Mouse (Mus musculus) limb, embryonic 14.5 days (tissue): ENCODE measurements around the gene Ddx20. TPM values are rescaled to one million over a fixed set of nuclear protein-coding genes. Genes with fewer than 3 reads are reported as not detected.
A peak's percentile ranks its signal among the peaks of the same experiment; 100 is the strongest.

Experiments used
- ATAC-seq: fragments of 200-750 bp; cut with Nextera tagmentation; 2 replicates; pipeline ENCODE4 v1.8.0; 2017; ENCODE audit warnings: low read depth, moderate number of reproducible peaks, moderate TSS enrichment; ENCODE audit not compliant: low FRiP score
- DNase-seq: peaks from one replicate; pipeline ENCODE4 v3.0.0-alpha.2; 2015; ENCODE audit warnings: low spot score
- H3K27ac ChIP-seq: fragments of 300-500 bp; sonication (generic); replicated peaks from 2 replicates; pipeline ENCODE4 v1.5.1; 2014; ENCODE audit warnings: low read depth, mild to moderate bottlenecking, low read length, moderate library complexity, mixed read lengths
- H3K27me3 ChIP-seq: fragments of 300-500 bp; sonication (generic); 2 replicates; pipeline ENCODE4 v1.6.1; 2014; ENCODE audit warnings: low read length, mixed read lengths; ENCODE audit not compliant: control insufficient read depth, insufficient read depth
- H3K36me3 ChIP-seq: fragments of 300-500 bp; sonication (generic); 2 replicates; pipeline ENCODE4 v1.6.1; 2014; ENCODE audit warnings: mild to moderate bottlenecking, low read length, moderate library complexity, mixed read lengths; ENCODE audit not compliant: control insufficient read depth, insufficient read depth
- H3K4me1 ChIP-seq: fragments of 300-500 bp; sonication (generic); 2 replicates; pipeline ENCODE4 v1.6.1; 2014; ENCODE audit warnings: antibody characterized with exemption, low read length, mixed read lengths; ENCODE audit not compliant: control insufficient read depth, insufficient read depth
- H3K4me2 ChIP-seq: fragments of 300-500 bp; sonication (generic); replicated peaks from 2 replicates; pipeline ENCODE4 v1.6.1; 2014; ENCODE audit warnings: low read depth, mild to moderate bottlenecking, low read length, moderate library complexity; ENCODE audit not compliant: severe bottlenecking
- H3K4me3 ChIP-seq: fragments of 300-500 bp; sonication (generic); replicated peaks from 2 replicates; pipeline ENCODE4 v1.5.1; 2014; ENCODE audit warnings: low read length
- H3K9ac ChIP-seq: fragments of 300-500 bp; sonication (generic); 2 replicates; pipeline ENCODE4 v1.6.1; 2014; ENCODE audit warnings: mild to moderate bottlenecking, low read depth, low read length, moderate library complexity; ENCODE audit not compliant: severe bottlenecking
- H3K9me3 ChIP-seq: fragments of 300-500 bp; sonication (generic); 2 replicates; pipeline ENCODE4 v1.6.1; 2016; ENCODE audit warnings: low read length; ENCODE audit not compliant: control insufficient read depth
- POLR2A ChIP-seq: fragments of 200-500 bp; IDR thresholded peaks from 2 replicates; pipeline ENCODE4 v1.8.0; 2012; ENCODE audit warnings: inconsistent platforms, mild to moderate bottlenecking, moderate library complexity, borderline replicate concordance; ENCODE audit not compliant: insufficient read depth, insufficient read length; ENCODE audit errors: extremely low read depth
- whole genome bisulfite sequencing: fragments of 180-500 bp; shearing (Covaris S2); extraction: QIAGEN DNeasy Blood & Tissue Kit; methylation state at CpG from one replicate; pipeline ENCODE4 v1.1.7; 2014; 5-methylcytosine and 5-hydroxymethylcytosine counted together
- polyA plus RNA-seq, 2 experiments: library from polyadenylated mRNA; depleted of rRNA in 1 of 2; stranded (reverse) in 1 of 2; unstranded in 1 of 2; fragments of >200 nt; fragmentation: Nextera tagmentation in 1 of 2; extraction: Ambion mirVana in 1 of 2; gene quantifications; 2 replicates each; pipeline versions ENCODE4 v1.2.1 to v1.2.3; 2012 to 2014

Gene Ddx20
- polyA plus RNA-seq, 2 experiments = 19.8 to 28.8 TPM

- TF ChIP-seq POLR2A = no peak
- ATAC-seq = no peak
- Histone ChIP-seq H3K9me3 (no peaks in the 10 kb centered on the region), H3K4me1 (no peaks in the 10 kb centered on the region), H3K27ac (no peak overlapping the region), H3K36me3 (no peaks in the 10 kb centered on the region), H3K27me3 (peaks cover 15% of the 10 kb centered on the region; the same call in 1 of the 2 replicates), H3K9ac (no peak overlapping the region), H3K4me2 (no peak overlapping the region), H3K4me3 (no peak overlapping the region)
- WGBS = 43% methylated on average over 4 of the region's 4 CpGs
- DNase-seq = no peak
Measured at GRCm38 (mm10) chr3:105706366-105707020, 19.1 kb upstream of the Ddx20 start.

- Histone ChIP-seq H3K36me3 (no peaks in the 10 kb centered on the region), H3K4me3 (peak overlapping the region; percentile 52), H3K9ac (peak overlapping the region; percentile 58), H3K4me1 (no peaks in the 10 kb centered on the region), H3K27ac (0 out of 2 replicates have a peak overlapping the region, but pooled peaks have one; percentile 5), H3K9me3 (no peaks in the 10 kb centered on the region), H3K27me3 (peaks cover 15% of the 10 kb centered on the region; the same call in 1 of the 2 replicates), H3K4me2 (peak overlapping the region; percentile 99)
- DNase-seq = no peak
- 20% methylated on average over 3 of the region's 3 CpGs for WGBS
- no peak for ATAC-seq
- TF ChIP-seq POLR2A = no peak
Measured at GRCm38 (mm10) chr3:105705561-105705960, 18.2 kb upstream of the Ddx20 start.

GRCm38 (mm10) chr3:105705061-105705549 lies 17.7 kb upstream of the Ddx20 start:
- no peak for TF ChIP-seq POLR2A
- 0 out of 2 replicates have a peak overlapping the region, but pooled peaks have one; percentile 5 for H3K27ac ChIP-seq
- H3K4me1 ChIP-seq = no peaks in the 10 kb centered on the region
- peak overlapping the region; percentile 58 for H3K9ac ChIP-seq
- H3K36me3 ChIP-seq = no peaks in the 10 kb centered on the region
- ATAC-seq (peak; percentile 28), DNase-seq (no peak)
- peak overlapping the region; percentile 99 for H3K4me2 ChIP-seq
- 2% methylated on average over 27 of the region's 28 CpGs for WGBS
- peaks cover 15% of the 10 kb centered on the region; the same call in 1 of the 2 replicates for H3K27me3 ChIP-seq
- H3K4me3 ChIP-seq = peak overlapping the region; percentile 52
- no peaks in the 10 kb centered on the region for H3K9me3 ChIP-seq

GRCm38 (mm10) chr3:105704031-105705008 lies 16.9 kb upstream of the Ddx20 start, which contains the start of gene Inka2:
TSS of gene Inka2 (plus strand) at chr3:105704599.
- H3K4me1 ChIP-seq = no peaks in the 10 kb centered on the region
- H3K9ac ChIP-seq = peak within 1 kb of the TSS; percentile 58
- peaks cover 15% of the 10 kb centered on the region; the same call in 1 of the 2 replicates for H3K27me3 ChIP-seq
- DNase-seq = peak; percentile 83
- H3K36me3 ChIP-seq = no peaks in the 10 kb centered on the region
- ATAC-seq = peak; percentile 96
- no peak for TF ChIP-seq POLR2A
- H3K4me3 ChIP-seq = peak within 1 kb of the TSS; percentile 52
- 0 out of 2 replicates have a peak within 1 kb of the TSS, but pooled peaks have one; percentile 5 for H3K27ac ChIP-seq
- 5% methylated on average over 38 of the region's 43 CpGs for WGBS
- H3K4me2 ChIP-seq = peak within 1 kb of the TSS; percentile 99
- H3K9me3 ChIP-seq = no peaks in the 10 kb centered on the region

GRCm38 (mm10) chr3:105703571-105703970 lies 16.2 kb upstream of the Ddx20 start:
- no peaks in the 10 kb centered on the region for H3K4me1 ChIP-seq
- H3K27me3 ChIP-seq = peaks cover 15% of the 10 kb centered on the region; the same call in 1 of the 2 replicates
- ATAC-seq = no peak
- H3K4me2 ChIP-seq = no peak overlapping the region
- no peaks in the 10 kb centered on the region for H3K36me3 ChIP-seq
- no peak for TF ChIP-seq POLR2A
- H3K4me3 ChIP-seq = no peak overlapping the region
- H3K9ac ChIP-seq = no peak overlapping the region
- no peak overlapping the region for H3K27ac ChIP-seq
- DNase-seq = no peak
- no peaks in the 10 kb centered on the region for H3K9me3 ChIP-seq
- 40% methylated on average over 6 of the region's 6 CpGs for WGBS
